Mouse (Mus musculus): ENCODE results near the gene Lhfpl2.
A peak's percentile ranks its signal among the peaks of the same experiment; 100 is the strongest.

Lhfpl2 gene

GRCm38 (mm10) chr13:94140446-94140845 is 82.8 kb downstream of the Lhfpl2 start:
- DNase-seq (ENCODE audit: low read depth, low spot score): no peak

- DNase-seq (ENCODE audit: low read depth, low spot score): no peak
Observed at GRCm38 (mm10) chr13:94143063-94143652, 85.6 kb downstream of the Lhfpl2 start.

DNA sequence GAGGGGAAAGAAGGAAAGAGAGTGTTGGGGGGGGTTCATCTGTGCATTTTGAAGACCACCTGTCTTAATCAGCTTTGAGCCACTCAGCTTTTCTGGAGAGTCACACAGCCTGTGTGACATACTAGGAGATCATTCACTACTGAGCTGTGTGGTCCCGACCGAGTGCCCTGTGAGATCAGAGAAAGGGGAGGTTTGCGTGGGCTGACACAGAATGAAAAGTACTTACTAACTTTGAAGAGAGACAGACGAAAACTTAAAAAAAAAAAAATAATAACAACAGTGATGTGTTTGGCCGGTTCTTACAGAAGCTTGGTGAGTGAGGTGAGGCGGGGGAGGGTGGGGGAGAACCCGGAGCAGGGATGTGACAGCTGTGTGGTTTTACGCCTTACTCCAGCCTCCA is 86.9 kb downstream of the Lhfpl2 start:
- no peak for DNase-seq (ENCODE audit: low read depth, low spot score)

DNA sequence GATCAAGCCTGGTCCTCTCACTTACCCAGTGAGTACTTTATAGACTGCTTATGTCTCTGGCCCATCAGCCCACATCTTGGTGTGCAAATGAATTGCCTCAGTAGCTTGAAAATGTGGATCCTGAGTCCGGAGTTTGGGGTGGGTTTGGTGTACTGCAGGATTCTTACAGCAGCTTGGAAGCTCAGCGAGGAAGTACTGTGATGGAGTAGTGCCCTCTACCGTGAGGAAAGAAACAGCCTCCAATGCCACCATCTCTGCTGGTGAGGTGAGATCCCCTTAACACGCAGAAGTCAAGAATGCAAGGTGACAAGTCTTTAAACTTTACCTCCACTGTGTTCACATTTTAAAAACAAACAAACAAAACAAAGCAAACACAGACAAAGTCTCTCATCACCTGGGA is 89.7 kb downstream of the Lhfpl2 start:
- no peak for DNase-seq (ENCODE audit: low read depth, low spot score)

DNA sequence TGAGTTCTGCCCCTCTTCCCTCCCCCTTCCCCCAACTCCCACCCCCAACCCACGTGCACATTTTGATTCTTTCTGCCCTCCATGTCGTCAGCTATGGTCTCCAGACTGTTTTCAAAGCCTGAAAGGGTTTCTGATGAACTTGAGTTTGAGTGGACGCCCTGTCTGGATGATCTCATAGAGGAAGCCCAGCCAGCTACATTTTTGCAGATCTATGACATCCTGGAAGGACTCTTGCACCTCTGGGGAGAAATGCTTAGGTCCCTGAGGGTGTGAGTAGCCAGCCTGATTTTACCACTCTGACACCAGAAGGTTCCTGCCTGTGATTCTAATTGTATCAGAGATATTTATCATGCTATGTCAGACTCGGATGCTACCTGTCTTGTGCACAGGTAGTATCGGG is 91.4 kb downstream of the Lhfpl2 start:
- DNase-seq (ENCODE audit: low read depth, low spot score): no peak

DNA sequence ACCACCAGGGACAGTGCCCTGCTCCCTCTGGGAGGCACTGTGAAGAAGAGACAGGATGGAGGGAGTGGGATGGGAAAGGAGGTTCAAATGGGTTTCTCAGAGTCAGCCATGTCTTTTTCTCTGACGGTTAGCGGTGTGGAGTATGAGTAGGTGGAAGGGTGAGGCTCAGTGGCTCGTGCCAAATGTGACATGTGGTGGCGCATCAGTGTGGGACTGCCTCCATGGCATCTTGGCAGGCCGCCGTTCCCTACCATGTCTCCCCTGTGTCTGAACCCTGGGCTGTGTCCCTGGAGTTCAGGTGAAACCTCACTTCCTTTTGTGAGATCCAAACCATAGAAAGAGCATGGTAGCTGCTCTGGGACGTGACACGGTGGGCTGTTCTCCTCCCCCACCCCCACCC is 92.2 kb downstream of the Lhfpl2 start:
- no peak for DNase-seq (ENCODE audit: low read depth, low spot score)

GRCm38 (mm10) chr13:94151308-94151707 is 93.7 kb downstream of the Lhfpl2 start:
- no peak for DNase-seq (ENCODE audit: low read depth, low spot score)

- no peak for DNase-seq (ENCODE audit: low read depth, low spot score)
Observed at GRCm38 (mm10) chr13:94152836-94153235, 95.2 kb downstream of the Lhfpl2 start.

DNA sequence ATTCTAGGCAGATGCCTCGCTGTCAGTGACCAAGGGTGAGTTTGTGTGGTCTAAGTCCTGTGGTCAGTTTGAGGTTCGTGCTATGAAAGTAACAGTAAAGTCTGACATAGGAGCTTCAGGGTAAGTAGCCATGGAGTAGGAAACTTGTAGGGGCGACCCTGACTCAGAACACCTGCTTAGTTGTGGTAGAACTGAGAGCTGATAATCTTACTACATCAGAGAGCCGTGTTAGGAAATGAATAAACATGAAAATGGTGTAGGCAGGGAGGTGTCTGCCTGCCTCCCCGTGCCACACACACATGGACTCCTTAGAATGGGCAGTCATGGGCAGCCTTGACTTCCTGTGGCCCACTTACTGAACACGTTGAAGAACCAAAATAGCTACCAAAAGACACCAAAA is 96.1 kb downstream of the Lhfpl2 start:
- DNase-seq (ENCODE audit: low read depth, low spot score): no peak

DNA sequence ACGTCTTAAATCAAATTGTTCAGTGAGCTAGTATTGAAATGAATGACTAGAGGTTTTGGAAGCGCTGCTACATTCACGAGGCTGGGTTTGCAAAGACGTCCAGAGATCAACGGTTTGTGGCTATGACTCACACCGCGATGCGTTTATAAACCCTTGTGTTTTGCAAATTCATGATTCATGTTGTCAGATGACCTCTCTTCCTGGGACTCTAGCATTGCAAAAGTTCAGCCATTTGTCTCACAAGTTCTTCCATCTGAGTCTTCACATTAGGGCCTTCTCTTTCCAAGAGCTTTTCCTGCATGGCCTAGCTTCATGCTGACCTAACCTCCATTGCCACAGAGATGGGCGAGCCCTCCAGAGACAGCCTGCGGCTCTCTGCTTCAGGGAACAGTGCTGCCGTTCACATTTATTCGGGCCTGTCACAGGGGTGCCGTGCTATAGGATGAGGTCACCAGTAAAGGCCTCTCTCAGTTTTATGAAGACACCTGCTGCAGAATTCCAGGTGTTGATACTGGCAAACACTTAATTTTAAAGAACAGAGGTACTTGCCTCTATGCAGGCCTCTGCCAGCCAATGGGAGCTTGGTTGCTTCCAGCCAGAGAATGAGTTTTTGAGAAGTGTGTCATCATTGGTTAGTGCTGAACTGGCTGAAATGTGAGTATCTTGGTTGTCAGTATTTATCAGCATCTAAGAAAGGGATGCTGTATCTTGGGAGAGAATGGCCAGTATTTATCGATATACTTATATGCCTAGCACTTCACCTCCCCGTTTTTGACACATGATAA is 97.1 kb downstream of the Lhfpl2 start:
- no peak for DNase-seq (ENCODE audit: low read depth, low spot score)

- peak; percentile 34 for DNase-seq (ENCODE audit: low read depth, low spot score)
Observed at GRCm38 (mm10) chr13:94155657-94156429, 98.2 kb downstream of the Lhfpl2 start.

DNA sequence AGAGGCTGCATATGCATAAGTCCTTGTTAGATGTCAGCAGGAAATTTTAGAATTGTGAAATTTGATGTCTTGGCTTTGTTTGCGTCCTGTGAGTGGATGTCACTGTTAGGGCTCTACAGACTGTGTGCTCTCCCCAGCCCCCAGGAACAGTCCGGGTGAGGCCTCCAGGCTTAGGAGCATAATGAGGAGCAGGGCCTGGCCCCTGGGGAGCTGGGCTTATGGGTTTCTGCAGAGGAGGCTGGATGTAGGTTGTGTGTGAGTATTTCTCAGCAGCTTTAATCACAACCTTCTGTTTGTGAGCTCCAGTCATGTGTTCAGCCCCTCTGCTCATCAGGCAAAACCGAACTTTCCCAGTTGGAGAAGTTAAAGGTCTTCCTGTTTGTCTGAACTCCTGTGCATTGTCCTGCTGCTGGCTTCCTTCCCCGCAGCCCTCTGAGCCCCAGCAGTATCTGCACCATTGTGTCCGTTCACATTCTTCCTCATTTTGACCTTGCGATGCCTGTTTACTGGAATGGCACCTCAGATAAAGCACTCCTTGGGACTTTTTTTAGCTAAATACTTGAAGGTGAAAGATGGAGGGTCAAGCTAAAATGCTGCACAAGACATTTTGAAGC is 101.4 kb downstream of the Lhfpl2 start:
- peak; percentile 16 for DNase-seq (ENCODE audit: low read depth, low spot score)

- no peak for DNase-seq (ENCODE audit: low read depth, low spot score)
Observed at GRCm38 (mm10) chr13:94159478-94160220, 102.1 kb downstream of the Lhfpl2 start.

DNA sequence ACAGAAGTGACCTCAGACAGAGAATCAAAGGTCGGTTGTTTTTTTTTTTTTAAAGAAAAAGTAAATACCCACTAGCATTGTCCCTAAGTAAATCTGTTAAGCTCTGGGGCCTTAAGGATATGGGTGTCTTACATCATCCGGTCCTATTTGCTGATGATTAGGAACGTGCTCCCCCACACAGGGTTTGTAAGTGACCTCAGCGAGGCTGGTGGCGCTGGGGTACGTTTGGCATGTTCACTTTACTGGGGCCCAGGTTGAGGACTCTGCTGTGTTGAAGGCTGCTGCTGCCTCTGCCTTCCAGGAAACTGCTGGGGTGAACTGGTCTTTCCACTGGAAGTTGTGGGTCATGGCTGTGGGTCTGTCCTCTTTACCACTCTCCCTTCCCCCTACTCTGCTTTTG is 106.9 kb downstream of the Lhfpl2 start:
- DNase-seq (ENCODE audit: low read depth, low spot score): no peak

GRCm38 (mm10) chr13:94168319-94168718 is 110.7 kb downstream of the Lhfpl2 start:
- DNase-seq (ENCODE audit: low read depth, low spot score): no peak

DNA sequence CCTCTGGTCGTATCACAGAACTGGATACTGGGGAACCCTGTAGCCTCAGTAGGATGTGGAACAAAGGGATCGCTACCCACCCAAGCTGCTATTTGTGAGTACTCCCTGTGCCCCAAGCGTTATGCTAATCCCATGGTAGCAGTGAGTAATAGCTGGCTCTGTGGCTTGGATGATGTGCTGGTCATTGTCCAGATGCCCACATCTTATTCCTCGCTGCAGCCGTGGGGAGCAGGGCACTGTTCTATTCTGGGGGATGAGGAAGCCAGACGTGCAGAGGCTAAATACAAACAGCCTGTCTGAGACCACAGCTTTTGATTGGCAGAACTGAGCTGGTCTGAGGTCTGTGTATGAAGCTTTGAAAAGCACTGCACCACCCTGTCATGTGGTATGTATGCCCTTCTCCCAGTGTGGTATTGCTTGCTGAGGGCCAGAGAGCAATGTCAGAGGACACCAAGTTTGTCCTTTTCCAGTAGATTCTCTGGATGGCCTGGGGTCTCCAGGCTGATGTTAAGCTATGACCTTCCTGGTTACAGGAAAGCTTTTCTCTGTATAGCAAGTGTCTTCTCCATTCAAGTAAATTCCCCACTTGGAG is 111.8 kb downstream of the Lhfpl2 start:
- DNase-seq (ENCODE audit: low read depth, low spot score): no peak

DNA sequence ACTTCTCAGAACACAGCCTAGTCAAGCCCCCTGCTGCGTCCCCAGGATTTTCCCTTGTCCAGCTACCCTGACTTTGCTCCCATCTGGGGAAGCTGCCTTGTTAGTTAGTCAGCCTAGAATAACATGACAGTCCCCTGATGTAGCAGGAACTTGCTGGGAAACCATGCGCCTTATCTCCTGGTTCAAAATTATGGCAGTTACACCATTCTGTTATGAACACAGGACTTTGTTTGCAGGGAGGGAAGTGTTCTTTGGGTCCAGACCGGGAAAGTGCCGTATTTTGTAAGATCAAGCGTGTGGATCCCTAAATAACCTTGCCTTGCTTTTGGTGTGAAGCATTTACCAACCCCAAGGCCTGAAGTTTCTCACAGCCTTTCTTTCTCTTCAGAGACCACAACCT is 114.0 kb downstream of the Lhfpl2 start:
- DNase-seq (ENCODE audit: low read depth, low spot score): no peak

DNA sequence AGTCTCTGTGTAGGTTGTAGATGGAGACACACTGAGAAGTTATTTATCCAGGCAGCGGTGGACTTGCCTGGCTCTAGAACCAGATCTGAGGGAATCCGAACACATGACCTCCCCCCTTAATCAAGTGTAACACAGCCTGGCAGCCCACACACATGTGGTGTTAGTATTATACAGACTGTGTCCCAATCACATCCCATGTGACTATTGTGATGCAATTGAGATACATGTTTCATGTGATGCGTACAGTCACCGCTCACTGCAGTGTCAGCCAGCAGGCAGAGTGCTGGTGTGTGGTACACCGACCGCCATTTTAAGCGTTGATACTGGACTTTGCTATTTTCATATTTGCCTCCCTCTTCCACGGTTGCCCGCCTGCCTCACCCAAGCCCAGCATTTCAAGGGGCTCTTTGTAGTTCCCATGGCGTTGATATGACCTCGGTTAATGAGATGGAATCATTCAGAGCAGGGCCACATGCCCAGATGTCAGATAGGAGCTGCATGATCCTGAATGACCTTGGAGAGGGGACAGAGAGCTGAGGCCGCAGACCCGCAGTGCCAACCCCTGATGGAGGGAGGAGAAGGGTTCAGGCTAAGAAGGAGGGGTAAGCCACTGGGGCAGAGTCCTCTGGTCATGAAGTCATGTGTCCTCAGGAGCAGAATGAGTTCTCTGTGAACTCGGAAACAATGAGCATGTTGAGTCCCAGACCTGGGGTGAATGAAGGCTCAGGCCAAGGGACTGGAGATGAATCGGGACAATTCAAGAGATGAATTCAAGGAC is 115.1 kb downstream of the Lhfpl2 start:
- no peak for DNase-seq (ENCODE audit: low read depth, low spot score)

DNA sequence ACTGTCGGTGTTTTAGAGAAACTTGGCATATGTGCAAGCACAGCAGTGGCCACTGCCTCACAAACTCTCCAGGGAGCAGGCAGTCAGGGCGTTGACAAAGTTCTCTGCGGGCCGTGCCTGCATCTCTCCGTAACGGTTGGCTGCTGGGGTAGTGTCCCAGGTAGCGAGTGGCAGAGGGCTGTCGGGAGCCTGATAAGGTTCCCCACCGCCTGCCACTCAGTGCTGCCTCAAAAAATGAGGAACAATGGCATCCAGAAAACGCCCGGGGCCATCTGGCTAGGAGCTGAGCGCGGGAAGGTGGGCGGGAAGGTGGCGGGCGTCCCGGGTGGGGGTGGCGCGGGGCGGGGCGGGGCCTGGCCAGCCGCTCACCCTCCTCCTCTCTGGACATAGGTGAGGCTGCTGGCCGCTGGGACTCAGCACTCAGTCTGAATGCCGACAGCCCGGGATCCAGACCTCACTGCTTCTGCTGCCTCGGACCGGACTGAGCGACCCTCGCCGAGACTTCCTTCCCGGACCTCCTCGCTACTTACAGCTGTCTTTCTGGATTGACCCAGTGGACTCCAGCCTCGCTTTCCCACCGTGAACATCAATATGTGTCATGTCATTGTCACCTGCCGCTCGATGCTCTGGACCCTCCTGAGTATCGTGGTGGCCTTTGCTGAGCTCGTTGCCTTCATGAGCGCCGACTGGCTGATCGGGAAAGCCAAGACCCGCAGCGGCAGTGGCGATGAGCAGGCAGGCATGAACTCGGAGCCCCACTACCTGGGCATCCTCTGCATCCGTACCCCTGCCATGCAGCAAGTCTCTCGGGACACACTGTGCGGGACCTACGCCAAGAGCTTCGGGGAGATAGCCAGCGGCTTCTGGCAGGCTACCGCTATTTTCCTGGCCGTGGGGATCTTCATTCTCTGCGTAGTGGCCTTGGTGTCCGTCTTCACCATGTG is 116.3 kb downstream of the Lhfpl2 start:
- peak; percentile 30 for DNase-seq (ENCODE audit: low read depth, low spot score)

Data from R1 (cell line).